Mouse (Mus musculus): ENCODE measurements around the gene Klk7.

Klk7 gene

GRCm38 (mm10) chr7:43810994-43811393 lies at the start of gene Klk7:
Klk7 (plus strand) TSS chr7:43811294.
- no peak for DNase-seq

GRCm38 (mm10) chr7:43766484-43766883 lies 44.6 kb upstream of the Klk7 start:
- no peak for DNase-seq

- no peak for DNase-seq
Observed at GRCm38 (mm10) chr7:43768597-43768996, 42.5 kb upstream of the Klk7 start, which contains the start of gene Klk12. Klk12 (plus strand) TSS chr7:43768897.

- no peak for DNase-seq
Observed at GRCm38 (mm10) chr7:43769636-43770035, 41.5 kb upstream of the Klk7 start.

- no peak for DNase-seq
Observed at GRCm38 (mm10) chr7:43770701-43771100, 40.4 kb upstream of the Klk7 start.

GRCm38 (mm10) chr7:43771916-43772315 lies 39.2 kb upstream of the Klk7 start:
- no peak for DNase-seq

GRCm38 (mm10) chr7:43772901-43773300 lies 38.2 kb upstream of the Klk7 start:
- DNase-seq, result no peak

- DNase-seq, result no peak
Observed at GRCm38 (mm10) chr7:43774364-43774763, 36.7 kb upstream of the Klk7 start, which contains the start of gene Klk11. Klk11 (plus strand) TSS chr7:43774604.

- DNase-seq, result no peak
Observed at GRCm38 (mm10) chr7:43774802-43775201, 36.3 kb upstream of the Klk7 start.

- no peak for DNase-seq
Observed at GRCm38 (mm10) chr7:43775311-43776057, 35.6 kb upstream of the Klk7 start.

GRCm38 (mm10) chr7:43776506-43776905 lies 34.6 kb upstream of the Klk7 start:
- DNase-seq, result no peak

GRCm38 (mm10) chr7:43777423-43777822 lies 33.7 kb upstream of the Klk7 start:
- no peak for DNase-seq

GRCm38 (mm10) chr7:43778176-43778970 lies 32.7 kb upstream of the Klk7 start:
- DNase-seq, result no peak

GRCm38 (mm10) chr7:43780241-43780640 lies 30.9 kb upstream of the Klk7 start:
- DNase-seq, result no peak

- no peak for DNase-seq
Observed at GRCm38 (mm10) chr7:43780746-43781145, 30.3 kb upstream of the Klk7 start, which contains the start of gene Klk10. Klk10 (plus strand) TSS chr7:43781035.

GRCm38 (mm10) chr7:43781541-43781940 lies 29.6 kb upstream of the Klk7 start:
- no peak for DNase-seq

- DNase-seq, result peak; percentile 92
Observed at GRCm38 (mm10) chr7:43782275-43783265, 28.5 kb upstream of the Klk7 start.

- peak; percentile 48 to 59 for DNase-seq
Observed at GRCm38 (mm10) chr7:43785286-43785685, 25.8 kb upstream of the Klk7 start.

- DNase-seq, result no peak
Observed at GRCm38 (mm10) chr7:43788096-43788495, 23.0 kb upstream of the Klk7 start.

- DNase-seq, result no peak
Observed at GRCm38 (mm10) chr7:43789295-43789694, 21.8 kb upstream of the Klk7 start.

GRCm38 (mm10) chr7:43791591-43791990 lies 19.5 kb upstream of the Klk7 start, which contains the start of gene Klk9:
Klk9 (plus strand) TSS chr7:43791891.
- no peak for DNase-seq

GRCm38 (mm10) chr7:43796355-43796754 lies 14.7 kb upstream of the Klk7 start:
- no peak for DNase-seq
